Mouse (Mus musculus): ENCODE measurements around the gene Slc9a3r1.

Slc9a3r1 gene

DNA sequence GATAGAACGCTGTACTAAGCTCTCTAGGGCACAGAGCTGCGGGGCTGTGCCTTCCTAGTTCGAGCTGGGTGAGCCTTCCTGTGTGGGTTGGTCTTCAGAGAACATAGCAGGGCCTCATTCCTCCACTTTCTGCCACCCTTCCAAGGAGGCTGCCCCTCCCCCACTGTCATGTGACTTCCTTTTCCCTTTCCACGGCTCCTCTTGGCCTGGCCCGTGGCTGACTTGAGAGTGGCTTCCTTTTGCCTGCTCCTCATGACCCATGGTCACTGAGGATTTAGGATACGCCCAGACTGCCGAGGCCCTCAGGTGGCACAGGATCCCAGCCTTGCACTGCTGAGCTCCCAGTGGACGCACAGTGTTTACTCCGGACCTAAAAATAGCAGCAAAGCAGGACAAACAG lies 29.0 kb downstream of the Slc9a3r1 start:
- no peak for DNase-seq (ENCODE audit: low spot score)

DNA sequence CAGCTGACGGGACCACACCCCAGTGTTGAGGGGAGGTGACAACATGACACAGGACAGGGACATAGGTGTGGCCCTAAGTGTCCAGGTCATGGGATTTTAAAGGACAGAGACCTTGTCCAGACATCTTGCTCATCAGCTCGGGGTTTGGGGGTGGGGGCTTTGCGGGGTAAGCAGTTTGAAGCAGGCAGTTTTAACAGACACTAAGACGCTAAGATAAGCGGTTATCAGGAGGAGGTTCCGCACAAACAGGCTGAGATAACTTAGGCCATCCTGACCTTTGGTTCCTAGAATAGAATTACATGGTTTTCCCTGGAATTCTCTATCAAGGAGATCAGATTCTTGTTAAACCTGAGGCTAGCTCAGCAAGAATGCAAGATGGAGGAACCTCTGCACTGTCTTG lies 31.6 kb downstream of the Slc9a3r1 start:
- no peak for DNase-seq (ENCODE audit: low spot score)

DNA sequence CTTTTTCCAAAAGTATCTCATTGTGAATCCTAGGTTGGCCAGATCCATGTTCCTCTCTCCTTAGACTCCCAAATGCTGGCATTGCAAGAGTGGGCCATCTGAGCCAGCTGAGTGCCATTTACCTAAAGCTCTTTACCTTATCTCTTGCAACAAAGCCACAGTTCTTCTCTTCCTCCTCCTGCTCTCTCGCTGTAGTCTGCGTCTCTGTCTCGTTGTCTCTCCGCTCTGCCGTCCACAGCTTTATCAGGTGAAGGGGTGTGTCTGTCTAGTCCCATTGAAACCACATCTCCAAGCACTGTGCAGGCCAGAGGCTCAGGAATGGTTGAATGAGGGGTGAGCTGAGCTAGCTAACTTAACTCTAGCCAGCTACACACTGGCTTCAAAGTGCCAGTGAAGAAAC lies 32.8 kb downstream of the Slc9a3r1 start:
- no peak for DNase-seq (ENCODE audit: low spot score)

- no peak for DNase-seq (ENCODE audit: low spot score)
Measured at GRCm38 (mm10) chr11:115197558-115197957, 34.4 kb downstream of the Slc9a3r1 start.

DNA sequence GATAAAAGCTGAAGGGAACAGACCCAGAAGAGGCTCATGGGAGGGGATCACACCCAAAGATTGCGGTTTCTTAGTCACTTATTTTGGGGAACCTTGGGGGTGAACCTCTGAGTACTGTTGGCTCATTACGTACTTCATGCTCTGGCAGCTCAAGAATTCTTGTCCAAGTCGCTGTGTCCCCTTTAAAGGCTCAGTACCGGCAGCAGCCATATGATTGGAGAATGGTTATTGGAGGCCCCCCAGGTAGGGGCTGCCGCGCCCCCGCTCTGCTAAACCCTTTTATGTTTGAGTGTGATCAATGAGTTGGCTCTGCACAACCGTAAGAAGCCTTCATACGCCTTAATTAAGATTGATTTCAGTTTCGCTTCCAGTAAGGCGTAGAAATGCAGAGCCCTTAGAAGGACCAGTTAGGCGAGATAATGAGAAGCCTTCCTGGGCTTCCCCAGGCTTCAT lies 35.8 kb downstream of the Slc9a3r1 start:
- no peak for DNase-seq (ENCODE audit: low spot score)

DNA sequence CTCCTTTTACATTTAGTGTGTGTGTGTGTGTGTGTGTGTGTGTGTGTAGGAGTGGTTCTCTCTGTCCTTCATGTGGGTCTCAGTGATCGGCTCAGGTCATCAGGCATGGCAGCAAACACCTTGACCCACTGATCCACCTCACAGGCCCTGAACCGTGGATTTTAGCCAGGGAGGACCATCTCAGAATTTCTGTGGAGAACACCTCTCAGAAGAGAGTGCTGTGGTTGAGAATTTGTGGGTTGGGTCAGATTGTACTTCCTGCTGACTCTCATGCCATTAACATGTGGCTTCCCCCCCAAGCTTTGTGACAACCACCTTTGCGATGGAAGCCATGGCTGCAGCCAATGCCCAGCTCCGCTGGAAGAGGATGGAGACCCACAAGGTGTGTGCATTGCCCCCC lies 37.4 kb downstream of the Slc9a3r1 start:
- DNase-seq (ENCODE audit: low spot score), result no peak

DNA sequence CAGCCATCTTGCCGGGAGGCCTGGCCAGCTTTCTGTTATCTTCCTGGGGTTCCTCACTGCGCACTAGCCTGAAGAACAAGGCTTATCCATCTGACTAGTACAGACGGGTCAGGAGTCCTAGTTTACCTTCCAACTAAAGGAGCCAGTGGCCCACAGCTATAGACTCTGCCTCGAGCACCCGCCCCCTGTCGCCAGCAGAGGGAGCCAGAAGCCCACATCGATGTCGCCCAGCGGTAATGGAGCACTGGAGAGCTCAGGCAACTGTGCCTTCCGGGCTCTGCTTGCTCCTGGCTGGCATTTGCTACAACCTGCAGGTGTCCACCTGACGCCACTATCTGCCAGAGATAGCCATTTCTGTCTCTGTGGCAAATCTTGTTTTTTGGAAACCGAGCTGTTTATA lies 39.2 kb downstream of the Slc9a3r1 start:
- DNase-seq (ENCODE audit: low spot score), result no peak

GRCm38 (mm10) chr11:115202756-115203155 lies 39.6 kb downstream of the Slc9a3r1 start:
- no peak for DNase-seq (ENCODE audit: low spot score)

GRCm38 (mm10) chr11:115208126-115208525 lies 45.0 kb downstream of the Slc9a3r1 start:
- DNase-seq (ENCODE audit: low spot score), result no peak

- no peak for DNase-seq (ENCODE audit: low spot score)
Measured at GRCm38 (mm10) chr11:115208776-115209732, 45.9 kb downstream of the Slc9a3r1 start.

- no peak for DNase-seq (ENCODE audit: low spot score)
Measured at GRCm38 (mm10) chr11:115209958-115210357, 46.8 kb downstream of the Slc9a3r1 start.

GRCm38 (mm10) chr11:115212116-115212515 lies 49.0 kb downstream of the Slc9a3r1 start:
- no peak for DNase-seq (ENCODE audit: low spot score)

DNA sequence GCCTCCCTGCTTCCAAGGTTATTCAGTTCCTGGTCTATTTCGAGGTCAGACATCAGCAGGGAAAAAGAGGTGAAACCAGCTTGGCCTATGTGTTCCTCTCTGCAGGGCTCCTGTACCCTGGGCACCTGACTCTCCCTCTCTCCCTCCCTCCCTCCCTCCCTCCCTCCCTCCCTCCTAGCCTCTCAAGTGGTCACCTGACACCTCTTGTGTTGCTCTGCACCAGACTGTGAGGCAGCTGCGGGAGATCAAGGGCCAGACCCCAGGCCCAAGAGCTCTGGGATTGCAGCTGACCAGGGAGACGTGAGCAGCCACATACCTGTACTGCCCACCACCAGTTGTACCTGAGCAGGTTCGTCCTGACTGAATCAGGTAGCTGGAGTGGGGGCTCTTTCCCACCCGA lies 52.0 kb downstream of the Slc9a3r1 start:
- DNase-seq (ENCODE audit: low spot score), result no peak

DNA sequence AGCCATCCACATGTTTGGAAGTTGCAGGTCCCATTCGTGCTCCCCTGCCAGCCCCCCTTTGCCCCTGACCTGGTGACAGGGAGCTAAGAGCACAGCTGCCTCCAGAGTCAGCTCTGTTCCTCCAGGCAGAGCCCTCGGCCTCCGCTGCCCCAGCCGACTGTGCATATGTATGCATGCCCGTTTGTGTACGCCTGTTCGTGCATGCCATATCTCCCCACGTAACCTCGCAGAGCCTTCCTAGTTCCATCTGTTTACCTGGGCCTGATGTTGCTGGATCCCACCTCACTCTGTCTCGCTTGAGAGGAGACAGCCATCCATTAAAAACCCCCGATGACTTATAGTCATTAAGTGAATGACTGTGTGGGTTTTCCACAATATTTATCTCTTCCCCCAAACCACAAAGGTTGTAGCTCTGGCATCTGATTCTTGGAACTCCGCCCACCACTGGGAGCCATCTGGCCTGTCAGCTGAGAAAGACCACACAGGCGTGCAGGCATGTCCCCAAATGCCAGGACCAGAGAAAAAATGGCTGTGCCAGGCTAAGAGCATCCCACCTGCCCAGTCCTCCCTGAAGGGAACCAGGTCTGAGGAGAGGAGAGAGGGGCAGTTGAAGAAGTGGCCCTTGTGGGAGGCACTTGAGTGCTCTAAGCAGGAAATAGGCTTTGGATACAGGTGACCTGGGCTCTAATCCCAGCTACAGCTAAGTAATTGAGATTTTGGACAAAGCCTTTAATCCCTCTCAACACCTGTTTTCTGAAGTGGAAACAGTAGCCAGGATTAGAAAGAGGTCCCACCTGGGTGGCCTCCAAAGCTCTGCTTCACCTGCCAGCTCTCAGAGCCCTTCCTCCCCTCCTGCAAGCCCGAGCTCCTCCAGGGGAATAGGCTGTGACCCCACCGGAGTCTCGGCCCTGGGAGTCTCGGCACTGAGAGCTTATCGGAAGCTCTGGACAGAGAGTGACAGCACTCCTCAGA lies 54.6 kb downstream of the Slc9a3r1 start:
- DNase-seq (ENCODE audit: low spot score), result no peak

GRCm38 (mm10) chr11:115219263-115219662 lies 56.1 kb downstream of the Slc9a3r1 start:
- DNase-seq (ENCODE audit: low spot score), result no peak

- no peak for DNase-seq (ENCODE audit: low spot score)
Measured at GRCm38 (mm10) chr11:115219685-115220084, 56.5 kb downstream of the Slc9a3r1 start.

GRCm38 (mm10) chr11:115222077-115222476 lies 58.9 kb downstream of the Slc9a3r1 start:
- DNase-seq (ENCODE audit: low spot score), result no peak

DNA sequence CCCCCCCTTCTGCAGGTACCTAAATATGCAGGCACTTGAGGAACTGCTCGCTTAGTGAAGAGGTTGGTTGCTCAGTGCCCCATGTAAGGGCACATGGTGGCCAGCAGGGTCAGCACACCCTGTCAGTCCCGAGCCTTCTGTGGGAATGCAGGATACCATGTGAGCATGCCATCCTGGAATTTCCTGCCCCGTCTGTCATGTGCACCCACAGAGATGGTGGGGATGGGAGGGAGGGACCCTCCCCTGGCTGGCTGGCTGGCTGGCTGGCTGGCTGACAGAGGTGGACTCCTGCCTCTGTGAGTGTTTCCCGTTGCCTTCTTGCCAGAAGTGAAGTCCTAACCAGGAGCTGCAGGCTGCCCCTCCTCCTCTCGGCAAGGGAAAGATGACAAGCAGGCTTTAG lies 59.4 kb downstream of the Slc9a3r1 start:
- DNase-seq (ENCODE audit: low spot score), result no peak

GRCm38 (mm10) chr11:115223451-115223850 lies 60.3 kb downstream of the Slc9a3r1 start:
- no peak for DNase-seq (ENCODE audit: low spot score)

DNA sequence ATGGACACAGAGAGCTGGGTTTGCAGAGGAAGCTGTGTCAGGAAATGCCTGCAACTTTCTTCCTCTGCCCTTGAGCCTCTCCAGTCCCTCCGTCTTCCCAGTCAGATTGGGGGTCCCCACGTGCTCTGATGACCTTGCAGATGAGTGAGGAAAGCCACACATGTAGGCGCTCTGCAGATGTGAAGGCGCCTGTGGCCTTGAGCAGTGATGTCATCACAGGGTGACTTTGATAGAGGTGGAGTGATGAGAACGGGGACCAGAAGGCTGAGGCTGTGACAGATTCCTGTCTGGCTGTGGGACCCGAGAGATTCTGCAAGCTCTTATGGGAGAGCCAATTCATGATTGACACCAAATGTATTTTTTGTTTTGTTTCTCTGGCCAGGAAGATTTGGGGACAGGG lies 60.7 kb downstream of the Slc9a3r1 start:
- DNase-seq (ENCODE audit: low spot score), result no peak

- no peak for DNase-seq (ENCODE audit: low spot score)
Measured at GRCm38 (mm10) chr11:115224889-115225288, 61.7 kb downstream of the Slc9a3r1 start.

DNA sequence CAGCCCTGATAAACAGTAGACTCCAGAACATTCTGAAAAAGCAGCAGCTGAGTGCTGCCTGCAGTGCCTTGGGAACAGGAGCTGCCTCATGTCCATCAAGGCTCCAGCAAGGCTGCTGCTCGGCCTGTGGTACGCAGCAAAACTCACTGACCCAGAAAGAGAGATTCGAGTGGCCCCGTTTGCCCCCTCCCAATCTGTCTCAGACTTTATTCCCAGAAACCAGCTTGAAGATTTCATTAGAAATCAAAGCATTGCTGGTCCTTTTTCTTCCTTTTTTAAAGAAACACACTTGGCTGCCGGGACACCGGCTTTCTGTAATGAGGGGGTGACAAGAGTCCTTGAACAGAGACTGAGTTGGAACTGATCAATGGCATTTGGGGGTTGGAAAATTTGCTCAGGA lies 62.2 kb downstream of the Slc9a3r1 start:
- DNase-seq (ENCODE audit: low spot score), result no peak
